Mouse (Mus musculus) megakaryocyte, embryonic 14.5 days (primary cell): ENCODE measurements around the gene Slc1a2.

ENCODE experiments used
- FLI1 ChIP-seq: IDR thresholded peaks from 2 replicates; pipeline ENCODE4 v1.6.1; 2012; ENCODE audit warnings: low read length, inconsistent platforms, mixed read lengths
- GATA1 ChIP-seq: IDR thresholded peaks from 3 replicates; pipeline ENCODE4 v1.6.1; 2012; ENCODE audit warnings: mixed read lengths, low read length, inconsistent platforms, borderline replicate concordance

GRCm38 (mm10) chr2:102658163-102658660, at the start of gene Slc1a2:
- TF ChIP-seq GATA1 = no peak
- no peak for TF ChIP-seq FLI1
